In genomic region chr2:137204274-137204850, GRCm38 (mm10) we compare ENCODE assay signal across 10 mouse cellular contexts.
DNase-seq lines count a peak whose midpoint lies in the region; ATAC-seq and TF ChIP-seq lines count a peak whose summit lies in the region.
"Had no signal": no experiment of that assay in that cellular context is flagged by ENCODE, and none has a peak within 500 bp of the region (broad histone marks: within the 10 kb centered on the region; RNA-seq: fewer than 3 reads in every experiment).

No protein-coding gene starts in this region.

- no peaks in the 10 kb centered on the region for H3K36me3 ChIP-seq in heart, adult 2 months (ENCODE audit: control insufficient read depth, insufficient read depth, low read length)
- no peaks in the 10 kb centered on the region for H3K36me3 ChIP-seq in heart, embryonic 12.5 days
- H3K36me3 ChIP-seq: heart, embryonic 13.5 days; liver, embryonic 15.5 days had no signal

- ATAC-seq in heart, embryonic 12.5 days (ENCODE audit: insufficient number of reproducible peaks, low FRiP score), result peak; percentile 61; the same call in 1 of the 2 replicates

- WGBS in heart, adult 2 months, result 60% methylated on average over 6 of the region's 6 CpGs
- WGBS in heart, embryonic 12.5 days, result 66% methylated on average over 6 of the region's 6 CpGs

- intact Hi-C loops in heart, adult 2 months (cut with DNase I), result no loop called here

- H3K79me2 ChIP-seq in heart, adult 2 months (replicated peaks; ENCODE audit: control insufficient read depth, insufficient read depth, low read length), result no peaks in the 10 kb centered on the region

- no peak overlapping the region for H3K9ac ChIP-seq in heart, adult 2 months (ENCODE audit: low read depth, low read length)
- no peak overlapping the region for H3K9ac ChIP-seq in heart, embryonic 12.5 days
- H3K9ac ChIP-seq: heart, embryonic 13.5 days; liver, embryonic 15.5 days had no signal

- H3K27ac ChIP-seq in heart, adult 2 months, result peak overlapping the region; percentile 6; the same call in 1 of the 2 replicates
- no peak overlapping the region for H3K27ac ChIP-seq in heart, embryonic 12.5 days (ENCODE audit: poor library complexity, severe bottlenecking)
- H3K27ac ChIP-seq: heart, embryonic 13.5 days; liver, embryonic 15.5 days had no signal

- no peak for TF ChIP-seq POLR2A in heart, adult 2 months (IDR thresholded peaks at IDR 0.05; ENCODE audit: insufficient read depth, low read depth, low read length)

- DNase-seq in heart, adult 2 months, result peak; percentile 25 to 33
- DNase-seq in heart, postnatal 4 days, result no peak
- DNase-seq in right cerebral cortex, postnatal 10 days (ENCODE audit: low spot score in 2 of 2), result peak; percentile 17 to 24
- no peak for DNase-seq in right cerebral cortex, postnatal 36 days (ENCODE audit: low spot score in 2 of 2)
- no peak for DNase-seq in left cerebral cortex, adult 9 months (ENCODE audit: low spot score in 2 of 2)
- DNase-seq in cerebellum, postnatal 36 days, result no peak
- no peak for DNase-seq in cerebellum, adult 11-12 months

- H3K9me3 ChIP-seq in heart, embryonic 12.5 days (replicated peaks), result no peaks in the 10 kb centered on the region
- H3K9me3 ChIP-seq: heart, embryonic 13.5 days; liver, embryonic 15.5 days had no signal

- no peak overlapping the region for H3K4me3 ChIP-seq in heart, adult 2 months
- no peak overlapping the region for H3K4me3 ChIP-seq in heart, embryonic 12.5 days
- H3K4me3 ChIP-seq: heart, embryonic 13.5 days; liver, embryonic 15.5 days had no signal

- TF ChIP-seq EP300 in heart, adult 2 months (IDR thresholded peaks at IDR 0.05; ENCODE audit: insufficient read depth, low read depth, low read length), result no peak

- TF ChIP-seq CTCF in heart, adult 2 months (IDR thresholded peaks at IDR 0.05), result no peak

- no peak overlapping the region for H3K4me2 ChIP-seq in heart, embryonic 12.5 days
- H3K4me2 ChIP-seq: heart, embryonic 13.5 days; liver, embryonic 15.5 days had no signal

- peaks cover 1% of the 10 kb centered on the region; the same call in 1 of the 2 replicates for H3K4me1 ChIP-seq in heart, adult 2 months (ENCODE audit: control insufficient read depth, insufficient read depth, low read length)
- peaks cover 6% of the 10 kb centered on the region; the same call in 1 of the 2 replicates for H3K4me1 ChIP-seq in heart, embryonic 12.5 days (replicated peaks)
- H3K4me1 ChIP-seq: liver, embryonic 15.5 days had no signal

- H3K27me3 ChIP-seq in heart, adult 2 months (ENCODE audit: control insufficient read depth, insufficient read depth, low read length), result no peaks in the 10 kb centered on the region
- H3K27me3 ChIP-seq in heart, embryonic 12.5 days (replicated peaks), result no peaks in the 10 kb centered on the region
- H3K27me3 ChIP-seq: heart, embryonic 13.5 days; liver, embryonic 15.5 days had no signal

Comparison
In these comparisons a context has a peak if more than half of its experiments do, and no peak if none do; other contexts are left out.
1. DNase-seq: peak in heart, adult 2 months (2 of 2) and right cerebral cortex, postnatal 10 days (2 of 2); none in heart, postnatal 4 days (single experiment), right cerebral cortex, postnatal 36 days (0 of 2), left cerebral cortex, adult 9 months (0 of 2), cerebellum, postnatal 36 days (0 of 2) and cerebellum, adult 11-12 months (single experiment).